Mouse (Mus musculus): ENCODE data around the gene Il12rb1.

The Il12rb1 gene

DNA sequence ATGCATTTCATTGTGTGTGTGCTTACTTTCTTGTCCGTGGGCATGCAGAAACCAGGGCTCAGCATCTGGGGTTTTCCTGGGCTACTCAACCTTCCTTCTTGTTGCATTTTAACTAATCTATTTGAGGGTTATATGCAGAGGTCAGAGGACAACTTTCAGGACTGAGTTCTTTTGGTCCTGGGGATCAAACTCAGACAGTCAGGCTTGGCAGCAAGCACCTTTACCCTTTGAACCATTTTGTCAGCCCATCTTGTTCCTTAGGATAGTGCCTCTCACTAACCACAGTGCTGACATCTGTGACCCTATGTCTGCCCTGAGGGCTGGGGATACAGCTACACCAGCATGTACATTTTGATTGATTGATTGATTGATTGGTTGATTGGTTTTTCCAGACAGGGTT, 19.5 kb downstream of the Il12rb1 start:
- no peak for DNase-seq (ENCODE audit: low spot score in 2 of 2)

DNA sequence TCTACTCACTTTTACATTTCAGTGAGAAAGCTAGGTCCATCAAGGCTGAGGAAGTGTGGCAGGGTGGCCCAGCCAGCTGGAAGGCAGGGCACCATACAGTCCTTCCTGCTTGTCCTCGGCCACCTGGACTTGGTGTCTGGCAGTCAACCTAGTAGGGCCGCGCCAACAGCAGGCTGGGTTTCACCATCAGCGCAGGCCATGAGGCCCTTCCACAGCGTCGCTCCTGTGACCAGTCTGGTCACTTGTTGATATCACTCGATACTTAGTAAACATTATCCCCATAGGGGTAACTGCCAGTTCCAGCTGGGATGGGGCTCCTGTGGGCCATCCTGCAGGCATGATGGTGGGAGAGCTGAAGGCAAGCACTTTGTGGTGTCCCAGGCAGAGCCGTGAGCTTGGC, 23.3 kb downstream of the Il12rb1 start:
- no peak for DNase-seq (ENCODE audit: low spot score in 2 of 2)

DNA sequence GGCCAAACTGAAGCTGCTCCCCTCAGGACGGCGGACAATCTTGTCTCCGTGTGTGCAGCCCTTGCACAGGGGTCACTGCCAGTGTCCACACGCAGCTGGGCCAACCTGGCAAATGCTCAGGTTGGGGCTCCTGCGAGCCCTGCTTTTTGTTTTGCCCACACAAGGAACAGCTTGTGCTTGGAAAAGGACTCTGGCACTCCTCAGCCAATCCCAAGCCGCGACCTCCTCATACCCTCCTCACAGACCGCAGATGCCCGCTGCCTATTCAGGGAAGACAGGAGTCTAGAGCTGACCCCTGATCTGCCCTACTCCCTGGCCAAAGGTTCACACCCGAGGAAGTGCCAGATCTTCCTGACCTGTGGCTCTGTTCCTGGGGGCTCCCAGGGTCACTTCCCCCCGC, 24.1 kb downstream of the Il12rb1 start:
- DNase-seq (ENCODE audit: low spot score in 2 of 2): no peak

- DNase-seq (ENCODE audit: low spot score in 2 of 2): no peak
Observed at GRCm38 (mm10) chr8:70833018-70833482, 24.8 kb downstream of the Il12rb1 start.

DNA sequence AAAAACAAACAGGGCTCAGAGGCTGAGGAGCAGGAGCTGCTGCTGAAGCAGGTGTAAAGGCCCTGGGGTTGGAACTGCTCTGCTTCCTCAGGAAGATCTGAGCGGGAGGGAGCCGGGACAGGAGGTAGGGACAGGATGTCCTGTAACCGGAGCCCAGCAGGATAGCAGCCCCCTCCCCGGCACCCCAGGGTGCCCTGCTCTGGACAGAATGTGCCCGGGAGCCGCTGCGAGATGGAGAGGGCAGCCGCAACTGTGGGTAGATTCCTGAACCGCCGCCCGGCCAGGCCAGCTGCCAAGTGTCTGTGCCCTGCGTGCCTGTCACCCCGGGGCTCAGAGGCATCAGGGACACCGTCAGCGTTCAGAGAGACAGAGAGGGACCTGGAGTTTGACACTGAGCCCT, 25.3 kb downstream of the Il12rb1 start:
- no peak for DNase-seq (ENCODE audit: low spot score in 2 of 2)

- no peak for DNase-seq (ENCODE audit: low spot score in 2 of 2)
Observed at GRCm38 (mm10) chr8:70834071-70834470, 25.8 kb downstream of the Il12rb1 start.

- no peak for DNase-seq (ENCODE audit: low spot score in 2 of 2)
Observed at GRCm38 (mm10) chr8:70836666-70837065, 28.4 kb downstream of the Il12rb1 start.

GRCm38 (mm10) chr8:70838654-70839407, 30.6 kb downstream of the Il12rb1 start:
- DNase-seq (ENCODE audit: low spot score in 2 of 2): no peak

DNA sequence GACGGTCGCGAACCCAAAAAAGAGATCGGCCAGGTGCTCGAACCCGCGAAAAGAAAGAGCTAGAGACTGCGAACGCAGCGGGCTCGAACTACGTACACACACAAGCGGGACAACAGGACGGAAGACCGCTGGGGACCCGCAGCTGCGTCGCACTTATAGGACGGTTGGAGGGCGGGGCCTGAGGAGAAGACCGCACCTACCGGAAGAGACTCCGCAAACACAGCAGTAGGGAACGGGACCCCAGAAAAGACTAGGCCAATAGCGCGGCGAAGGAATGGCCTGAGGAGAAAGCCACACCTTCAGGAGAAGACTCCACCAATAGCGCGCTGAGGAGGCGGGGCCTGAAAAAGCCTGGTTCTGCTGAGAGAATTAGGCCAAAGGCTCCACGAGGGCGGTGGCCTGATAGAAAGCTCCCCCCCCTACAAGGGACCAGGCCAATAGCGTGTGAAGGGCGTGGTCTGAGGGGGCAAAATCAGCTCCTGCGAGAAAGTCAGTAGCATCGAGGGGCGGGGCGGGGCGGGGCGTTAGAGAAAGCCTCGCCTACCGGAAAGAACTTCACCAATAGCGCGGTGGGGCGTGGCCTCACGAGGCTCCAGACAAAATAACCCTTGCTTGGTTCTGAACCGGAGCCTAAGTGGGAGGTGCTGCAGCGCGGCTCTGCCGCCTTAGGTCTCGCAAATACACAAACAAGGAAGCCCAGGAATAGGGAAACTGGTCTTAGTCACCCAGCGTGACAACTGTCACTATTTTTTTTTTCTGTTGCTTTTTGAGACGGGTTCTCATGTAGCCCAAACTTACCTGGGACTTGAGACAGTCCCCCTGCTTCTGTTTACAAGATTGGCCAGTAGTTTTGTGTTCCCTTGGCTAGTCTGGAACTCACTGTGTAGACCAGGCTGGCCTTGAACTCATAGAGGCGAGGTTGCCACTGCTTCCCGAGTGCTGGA, 31.4 kb downstream of the Il12rb1 start, which contains the start of gene Arrdc2:
Gene Arrdc2, minus strand, starts transcription at position 313 of the 944 bp plus-strand sequence.
- peak; percentile 93 to 99 for DNase-seq (ENCODE audit: low spot score in 2 of 2)

DNA sequence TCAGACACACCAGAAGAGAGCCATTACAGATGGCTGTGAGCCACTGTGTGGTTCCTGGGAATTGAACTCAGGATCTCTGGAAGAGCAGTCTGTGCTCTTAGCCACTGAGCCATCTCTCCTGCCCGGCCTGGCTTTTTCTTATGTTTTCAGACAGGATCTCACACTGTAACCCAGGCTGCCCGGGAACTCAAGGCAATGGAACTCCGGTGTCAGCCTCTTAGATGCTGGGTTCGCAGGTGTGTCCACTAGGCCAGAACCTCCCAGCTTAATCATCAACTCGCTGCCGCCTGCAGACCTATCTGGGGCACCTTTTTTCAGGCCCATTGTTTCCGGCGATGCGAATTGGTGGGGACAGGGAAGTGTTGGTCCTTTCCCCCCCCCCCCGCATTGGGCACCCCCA, 32.3 kb downstream of the Il12rb1 start:
- DNase-seq (ENCODE audit: low spot score in 2 of 2): no peak

GRCm38 (mm10) chr8:70841147-70842072, 33.2 kb downstream of the Il12rb1 start:
- peak; percentile 79 to 95 for DNase-seq (ENCODE audit: low spot score in 2 of 2)

GRCm38 (mm10) chr8:70842484-70842883, 34.2 kb downstream of the Il12rb1 start:
- no peak for DNase-seq (ENCODE audit: low spot score in 2 of 2)

DNA sequence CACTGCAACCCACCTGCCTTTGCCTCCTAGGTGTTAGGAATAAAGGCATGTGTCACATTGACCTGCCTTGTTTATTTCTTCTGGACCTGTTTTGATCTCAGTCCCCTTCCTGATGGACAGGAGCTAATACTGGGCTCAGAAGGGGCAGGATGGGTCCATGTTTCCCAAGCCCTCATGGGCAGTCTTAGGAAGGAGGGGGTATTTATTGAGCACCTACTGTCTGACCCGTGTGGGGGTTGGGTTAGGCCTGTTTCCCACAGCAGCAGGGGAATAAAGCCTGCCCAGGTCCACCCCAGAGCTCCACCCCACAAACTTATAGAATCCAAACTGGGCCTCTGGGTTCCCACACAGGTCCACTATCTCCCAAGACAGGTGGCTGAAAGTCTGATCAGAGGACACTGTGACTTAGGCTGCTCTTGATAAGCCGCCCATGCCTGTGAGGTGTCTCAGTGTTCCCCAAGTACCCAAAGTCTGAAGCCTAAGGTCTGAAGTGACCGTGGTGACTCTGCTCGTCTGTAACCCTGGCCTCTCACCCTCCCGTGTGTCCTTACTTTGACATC, 35.0 kb downstream of the Il12rb1 start:
- no peak for DNase-seq (ENCODE audit: low spot score in 2 of 2)

GRCm38 (mm10) chr8:70843941-70844340, 35.7 kb downstream of the Il12rb1 start:
- DNase-seq (ENCODE audit: low spot score in 2 of 2): no peak

- DNase-seq (ENCODE audit: low spot score in 2 of 2): peak; percentile 80 to 82
Observed at GRCm38 (mm10) chr8:70844523-70844922, 36.3 kb downstream of the Il12rb1 start.

DNA sequence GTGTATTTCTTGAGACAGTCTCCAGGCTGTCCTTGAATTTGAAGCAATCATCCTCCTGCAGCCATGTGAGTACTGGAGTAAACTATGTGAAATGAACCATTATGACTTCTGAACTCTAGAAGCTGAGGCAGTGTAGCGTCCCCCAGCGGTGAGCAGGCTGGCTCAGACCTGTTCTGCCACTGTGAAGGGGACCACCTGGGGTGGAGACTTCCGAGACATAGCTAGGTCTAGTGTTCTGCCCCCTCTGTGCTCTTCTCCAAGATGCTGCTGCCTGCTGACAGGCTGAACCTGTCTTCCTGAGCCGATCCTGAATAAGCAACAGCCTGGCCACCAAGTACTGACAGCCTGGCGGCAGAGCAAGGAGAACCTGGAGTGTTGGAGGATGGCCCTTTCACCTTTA, 36.9 kb downstream of the Il12rb1 start:
- DNase-seq (ENCODE audit: low spot score in 2 of 2): no peak

DNA sequence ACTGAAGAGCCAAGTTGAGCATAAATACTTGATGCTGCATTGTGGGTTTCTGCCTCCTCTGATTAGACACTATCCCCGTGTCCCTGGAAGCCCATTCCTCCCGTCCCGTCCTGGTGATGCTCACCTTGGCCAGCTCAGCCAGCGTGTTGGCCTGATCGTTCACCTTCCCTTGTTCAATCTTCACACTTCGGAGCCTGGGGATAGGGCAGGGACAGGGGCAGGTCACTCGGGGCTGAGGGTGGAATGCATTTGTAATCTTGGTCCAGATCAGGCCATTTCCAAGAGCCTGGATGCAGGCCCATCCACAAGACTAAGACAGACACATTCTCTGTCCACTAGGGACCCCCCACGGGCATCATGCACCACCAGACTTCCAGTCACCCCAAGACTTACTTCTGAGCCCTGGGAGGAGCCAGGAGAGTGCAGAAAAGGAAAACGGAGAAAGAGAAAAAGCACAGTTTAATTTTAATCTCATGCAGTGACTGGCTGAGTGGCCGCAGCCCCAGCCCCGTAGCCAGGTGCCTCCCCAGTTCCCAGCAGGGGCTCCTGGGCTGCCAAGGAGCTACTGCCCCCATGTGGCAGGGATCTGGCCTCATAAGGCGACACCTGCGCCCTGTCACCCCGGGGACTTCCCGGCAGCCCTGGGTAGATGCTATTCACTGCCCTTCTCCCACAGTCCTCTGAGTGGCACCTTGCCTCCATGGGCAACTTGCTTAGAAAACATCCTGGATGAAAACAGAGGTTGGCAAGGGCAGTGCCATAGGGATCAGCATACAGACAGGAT, 38.3 kb downstream of the Il12rb1 start:
- no peak for DNase-seq (ENCODE audit: low spot score in 2 of 2)

DNA sequence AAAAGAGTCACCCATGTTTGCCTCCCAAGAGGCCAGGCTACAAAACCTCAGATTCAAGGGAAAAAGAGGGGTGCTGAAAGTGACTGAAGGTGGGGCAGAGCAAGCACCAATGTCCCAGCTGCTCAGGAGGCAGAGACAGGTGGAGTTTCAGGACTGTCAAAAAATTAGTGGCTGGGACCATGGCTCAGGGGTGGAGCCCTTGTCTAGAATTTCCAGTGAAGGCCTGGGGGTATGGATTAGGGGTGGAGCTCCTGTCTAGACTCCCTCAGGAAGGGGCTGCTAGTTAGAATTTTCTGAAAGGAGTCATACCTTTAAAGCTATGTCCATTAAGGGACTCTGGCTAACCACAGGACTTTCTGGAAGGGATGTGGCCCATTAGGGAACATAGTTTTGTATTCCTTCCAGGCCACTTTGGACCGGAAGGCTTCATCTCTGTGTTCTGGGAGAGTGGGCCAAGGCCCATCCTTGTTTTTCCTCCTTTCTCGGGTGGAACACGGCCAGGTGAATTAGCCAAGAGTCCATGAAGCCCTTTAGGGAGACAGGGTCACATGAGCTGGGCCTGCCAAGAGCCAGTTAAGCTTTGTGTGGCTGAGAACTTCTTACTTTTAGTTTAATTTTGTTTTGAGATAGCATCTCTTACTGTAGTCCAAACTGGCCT, 41.2 kb downstream of the Il12rb1 start:
- DNase-seq (ENCODE audit: low spot score in 2 of 2): no peak

GRCm38 (mm10) chr8:70850132-70850845, 42.0 kb downstream of the Il12rb1 start:
- no peak for DNase-seq (ENCODE audit: low spot score in 2 of 2)

Data from urinary bladder, adult 18-20 months (tissue).